Mouse (Mus musculus) CD4-positive, CD25-positive, alpha-beta regulatory T cell, adult 4 months (primary cell): ENCODE measurements at regions not wholly inside any gene's neighbourhood (a gene's known extent, or its start where the extent isn't known, plus 50 kb on each side); places are given as distances from the start of the nearest gene placed in this dataset.

ENCODE experiments used
- ATAC-seq: one replicate; pipeline ENCODE4 v1.8.0; 2017

GRCm38 (mm10) chr13:85773848-85774247 is 272.9 kb downstream of the Cox7c start:
- no peak for ATAC-seq

GRCm38 (mm10) chr13:85771027-85771681 is 275.6 kb downstream of the Cox7c start:
- ATAC-seq = no peak

DNA sequence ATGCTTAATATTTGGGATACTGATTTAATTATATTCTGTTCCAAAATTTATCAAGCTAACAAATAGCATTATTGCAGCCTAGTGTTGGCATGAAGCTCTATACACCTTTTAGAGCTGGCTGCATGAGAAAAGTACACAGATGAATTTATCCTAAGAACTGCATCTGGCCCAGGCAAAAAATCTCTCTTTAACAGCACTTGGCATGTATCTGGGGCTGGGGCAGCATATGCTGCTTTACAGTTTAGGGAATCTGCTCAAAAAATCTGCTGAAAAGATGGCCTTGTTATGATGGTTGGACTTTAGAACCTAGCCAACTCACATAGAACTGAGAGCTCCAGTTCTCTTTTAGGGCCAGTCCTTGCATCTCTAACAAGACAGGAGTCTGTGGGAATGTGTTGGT is 276.2 kb downstream of the Cox7c start:
- ATAC-seq = no peak

DNA sequence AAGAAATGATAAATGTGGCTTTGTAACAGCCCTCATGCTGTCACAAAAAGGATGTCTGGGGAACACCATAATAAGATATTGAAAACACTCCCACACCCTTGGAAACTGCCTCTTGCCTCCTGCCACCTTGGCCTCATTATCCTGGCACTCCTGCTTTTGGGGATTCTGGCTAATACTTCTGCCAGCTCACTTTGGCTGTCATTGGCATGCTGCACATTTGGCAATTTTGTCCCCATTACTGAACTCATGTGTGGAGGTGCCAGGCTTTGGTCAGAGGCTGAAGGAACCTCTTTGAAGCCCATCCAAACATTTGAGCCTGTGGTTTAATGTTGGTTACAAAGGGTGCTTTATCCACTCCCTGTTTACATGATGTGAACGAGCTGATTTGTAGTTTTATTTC is 278.2 kb downstream of the Cox7c start:
- ATAC-seq = no peak

GRCm38 (mm10) chr13:85724616-85725015 is 322.1 kb downstream of the Cox7c start:
- peak; percentile 93 for ATAC-seq

DNA sequence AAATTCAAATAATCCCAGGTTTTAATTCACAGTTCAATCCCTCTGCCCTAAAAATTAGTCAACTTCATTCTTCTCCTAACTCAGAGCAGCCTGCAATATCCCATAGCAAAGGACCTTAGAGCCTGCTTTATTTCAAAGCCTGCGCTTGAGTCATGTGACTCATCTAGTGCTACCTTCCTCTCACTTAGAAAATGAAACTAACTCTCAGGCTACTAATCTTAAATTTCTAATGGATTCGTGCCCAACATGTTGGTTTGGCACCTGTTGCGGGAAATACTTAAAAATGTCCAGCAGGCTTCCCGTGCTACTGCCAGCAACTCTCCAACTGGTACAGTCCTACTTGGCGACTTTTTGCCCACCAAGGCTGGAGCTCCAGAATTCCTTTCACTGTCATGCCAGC is 322.6 kb downstream of the Cox7c start:
- peak; percentile 73 for ATAC-seq

DNA sequence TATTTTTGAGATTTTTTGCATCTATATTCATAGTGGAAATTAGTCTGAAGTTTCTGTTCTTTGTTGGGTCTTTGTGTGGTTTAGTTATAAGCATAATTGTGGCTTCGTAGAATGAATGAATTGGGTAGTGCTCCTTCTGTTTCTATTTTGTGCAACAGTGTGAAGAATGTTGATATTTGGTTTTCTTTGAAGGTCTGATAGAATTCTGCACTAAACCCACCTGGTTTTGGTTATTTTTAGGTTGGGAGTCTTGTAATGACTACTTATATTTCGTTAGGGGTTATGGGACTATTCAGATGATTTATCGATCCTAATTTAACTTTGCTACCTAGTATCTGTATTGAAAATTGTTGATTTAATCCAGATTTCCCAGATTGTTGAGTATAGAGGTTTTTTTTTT is 326.4 kb downstream of the Cox7c start:
- ATAC-seq = no peak

DNA sequence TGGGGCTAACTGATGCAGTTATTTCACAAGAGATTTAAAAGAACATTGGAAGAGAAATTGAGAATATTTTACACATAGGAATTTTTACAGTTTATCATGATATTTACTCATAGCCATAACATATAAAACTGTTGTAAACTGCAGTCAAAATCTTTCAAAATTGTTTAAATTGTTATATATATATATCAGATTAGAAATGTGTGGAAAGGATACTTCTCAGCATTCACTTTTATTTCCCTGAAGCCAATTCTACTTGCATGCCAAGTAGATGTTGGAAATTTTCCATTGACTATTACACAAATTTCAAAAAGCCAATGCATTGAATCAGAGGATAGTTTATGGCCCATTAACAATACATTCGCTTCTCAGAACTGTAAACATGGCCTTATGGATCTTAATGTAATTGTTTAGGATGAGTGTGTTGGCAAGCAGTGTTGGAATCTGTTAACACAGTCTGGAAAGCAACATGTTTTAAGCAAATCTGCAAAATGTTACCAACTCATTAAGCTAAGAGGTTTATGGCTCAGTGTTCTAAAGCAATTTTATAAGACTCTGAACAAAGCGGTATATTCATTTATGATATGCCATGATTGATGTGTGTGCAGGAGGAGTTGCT is 330.7 kb downstream of the Cox7c start:
- ATAC-seq = no peak

GRCm38 (mm10) chr13:85692374-85692773 is 354.3 kb downstream of the Cox7c start:
- no peak for ATAC-seq
